Mouse (Mus musculus) left cerebral cortex, postnatal 36 days (tissue): Measurements from ENCODE around the gene Eif4e. TPM values are rescaled to one million over a fixed set of nuclear protein-coding genes. Genes with fewer than 3 reads are reported as not detected.
A peak's percentile ranks its signal among the peaks of the same experiment; 100 is the strongest.

ENCODE experiments used
- DNase-seq, 2 experiments: peaks; one replicate each; pipeline ENCODE4 v3.0.0; 2021 to 2022; ENCODE audit warnings: low spot score in 2 of 2, mixed read lengths in 1 of 2
- intact Hi-C: fragments of 180-260 bp; cut with DNase I; formaldehyde crosslinking; loops from one replicate; pipeline ENCODE4 v1.15.1; 2025
- total RNA-seq, 2 experiments: library from RNA; stranded (reverse); gene quantifications; 2 replicates each; pipeline ENCODE4 v1.2.3; 2021

Gene Eif4e
- 100 to 1,000 TPM; 175 to 183 TPM for total RNA-seq

DNA sequence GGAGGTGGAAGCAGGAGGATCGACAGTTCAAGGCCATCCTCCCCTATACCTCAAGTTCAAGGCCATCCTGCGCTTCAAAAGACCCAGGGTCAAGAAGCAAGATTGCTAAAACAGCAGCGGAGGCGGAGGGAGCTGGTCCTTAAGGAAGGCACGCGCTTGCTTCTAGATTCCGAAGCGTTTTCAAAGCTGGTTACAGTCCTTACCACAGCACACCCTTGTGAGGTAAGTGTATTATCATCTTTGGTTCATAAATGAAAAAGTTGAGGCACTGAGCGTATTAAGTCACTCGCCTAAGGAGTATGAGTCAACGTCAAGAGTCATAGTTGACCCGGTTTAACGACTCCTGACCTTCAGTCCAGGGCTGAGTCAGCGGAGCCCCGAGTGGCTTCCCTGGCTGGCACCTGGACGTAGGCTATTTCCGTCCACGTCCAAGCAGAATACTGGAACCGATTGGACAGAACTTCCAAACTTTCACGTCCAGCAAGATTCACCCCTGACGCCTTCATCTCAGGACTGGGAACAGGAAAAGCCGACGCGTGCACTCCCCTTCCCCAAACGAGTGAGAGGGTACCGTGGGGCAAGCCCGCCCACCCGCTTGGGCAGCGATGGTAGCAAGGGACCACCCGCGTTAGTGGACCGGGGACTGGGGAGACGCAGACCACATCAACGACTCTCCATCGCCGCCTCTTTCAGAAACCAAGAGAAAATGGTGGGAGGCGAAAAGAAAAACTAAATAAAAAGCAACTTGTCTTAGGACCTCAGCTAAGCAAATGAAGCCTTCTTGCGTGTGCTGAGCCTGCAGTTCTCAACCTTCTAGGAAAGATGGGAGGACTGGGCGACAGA lies at the start of gene Eif4e:
TSS of gene Eif4e (plus strand) at position 107 of the 843 bp plus-strand sequence.
- peak in 1 of 2 experiments; percentile 12 for DNase-seq
- intact Hi-C loops: loop anchor here (5.0 kb wide), 2 partner anchors 39 to 216 kb away; partner anchors contain the start of genes Metap1 and Tspan5

DNA sequence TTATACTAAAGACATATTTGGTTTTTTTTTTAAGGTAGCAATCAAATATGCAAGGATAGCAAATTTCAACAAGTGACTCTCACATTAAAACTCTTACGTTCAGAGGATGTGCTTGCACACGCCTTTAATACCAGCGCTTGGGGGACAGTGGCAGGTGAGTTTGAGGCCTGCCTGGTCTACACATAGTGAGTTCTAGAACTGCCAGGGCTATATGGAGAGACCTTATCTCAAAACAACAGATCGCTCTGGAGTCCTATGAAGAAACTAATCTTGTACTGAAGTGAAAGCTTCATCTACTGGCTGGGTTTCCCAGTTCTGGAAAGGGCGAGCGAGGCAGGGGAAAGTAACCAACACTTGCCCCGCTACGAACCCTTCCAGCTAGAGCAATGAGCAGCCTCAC lies 46.5 kb upstream of the Eif4e start:
- DNase-seq: no peak
- intact Hi-C loops: no loop called here

DNA sequence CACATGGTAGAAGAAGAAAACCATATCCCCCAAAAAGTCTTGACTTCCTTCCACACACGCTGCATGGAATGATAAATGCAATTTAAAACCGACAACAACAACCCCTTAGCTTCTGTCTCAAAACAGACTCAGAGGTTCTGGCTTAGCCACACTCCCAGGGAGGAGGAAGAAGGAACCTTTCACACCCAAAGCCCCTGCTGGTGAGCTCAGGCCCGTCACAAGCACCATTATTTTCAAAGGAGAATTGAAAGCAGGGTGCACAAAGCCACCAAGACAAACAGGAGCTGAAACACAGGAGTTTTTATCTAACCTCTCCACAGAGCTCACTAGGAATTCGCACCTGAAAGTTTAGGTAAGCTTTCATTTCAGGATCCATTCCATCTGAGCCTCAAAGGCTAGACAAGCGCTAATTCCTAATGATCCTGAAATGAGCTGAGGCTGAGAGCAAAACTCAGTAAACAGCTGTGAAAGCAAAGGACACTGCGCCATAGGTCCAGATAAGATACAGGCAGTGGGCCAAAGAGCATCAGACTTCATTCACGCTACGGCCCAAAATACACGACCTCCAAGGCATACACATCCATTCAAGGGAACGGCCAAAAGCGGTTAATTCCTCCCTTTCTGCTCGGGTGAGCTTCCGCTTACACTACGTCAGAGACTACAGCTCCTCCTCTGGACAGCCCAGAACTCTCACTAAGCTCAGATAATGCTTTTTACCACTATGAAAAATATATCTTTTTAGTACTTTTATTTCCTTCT lies 44.3 kb upstream of the Eif4e start:
- intact Hi-C loops: loop anchor here (10.0 kb wide), 1 partner anchor 723 kb away; the partner anchor contains the start of gene Stpg2
- no peak for DNase-seq

- intact Hi-C loops: loop anchor here (10.0 kb wide), 1 partner anchor 722 kb away; the partner anchor contains the start of gene Stpg2
- no peak for DNase-seq
Observed at GRCm38 (mm10) chr3:138483240-138483639, 42.7 kb upstream of the Eif4e start.

- intact Hi-C loops: loop anchor here (5.0 to 10.0 kb wide), 3 partner anchors 39 to 716 kb away; partner anchors contain the start of genes Eif4e, Stpg2 and Tspan5
- DNase-seq: no peak
Observed at GRCm38 (mm10) chr3:138488584-138489326, 37.2 kb upstream of the Eif4e start.

GRCm38 (mm10) chr3:138489327-138490033 lies 36.5 kb upstream of the Eif4e start, which contains the start of gene Metap1:
Gene Metap1 (minus strand): TSS chr3:138489515.
- intact Hi-C loops: loop anchor here (5.0 to 10.0 kb wide), 3 partner anchors 38 to 715 kb away; partner anchors contain the start of genes Eif4e, Stpg2 and Tspan5

GRCm38 (mm10) chr3:138490034-138490337 lies 36.0 kb upstream of the Eif4e start:
- no peak for DNase-seq
- intact Hi-C loops: no loop called here

More at GRCm38 (mm10) chr3:138489327-138490033, 36.5 kb upstream of the Eif4e start, which contains the start of gene Metap1:
- DNase-seq: peak; percentile 93 to 95

DNA sequence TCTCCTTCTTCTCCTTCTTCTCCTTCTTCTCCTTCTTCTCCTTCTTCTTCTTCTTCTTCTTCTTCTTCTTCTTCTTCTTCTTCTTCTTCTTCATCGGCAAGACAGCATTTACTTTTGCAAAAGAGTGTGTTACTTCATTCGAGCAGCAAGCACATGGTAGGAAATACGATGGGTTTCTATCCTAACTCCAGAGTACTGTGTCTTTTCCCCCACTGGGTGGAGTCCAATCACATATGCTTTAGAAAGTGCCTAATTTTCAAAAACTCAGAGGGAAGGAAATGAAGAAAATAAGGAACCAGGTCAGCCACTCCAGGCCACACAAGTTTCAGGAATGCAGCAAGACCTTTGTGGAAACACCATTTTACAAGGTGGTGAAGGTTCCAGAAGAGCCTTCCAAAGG lies 32.3 kb upstream of the Eif4e start:
- no peak for DNase-seq
- intact Hi-C loops: no loop called here

GRCm38 (mm10) chr3:138494565-138494964 lies 31.4 kb upstream of the Eif4e start:
- no peak for DNase-seq
- intact Hi-C loops: no loop called here

DNA sequence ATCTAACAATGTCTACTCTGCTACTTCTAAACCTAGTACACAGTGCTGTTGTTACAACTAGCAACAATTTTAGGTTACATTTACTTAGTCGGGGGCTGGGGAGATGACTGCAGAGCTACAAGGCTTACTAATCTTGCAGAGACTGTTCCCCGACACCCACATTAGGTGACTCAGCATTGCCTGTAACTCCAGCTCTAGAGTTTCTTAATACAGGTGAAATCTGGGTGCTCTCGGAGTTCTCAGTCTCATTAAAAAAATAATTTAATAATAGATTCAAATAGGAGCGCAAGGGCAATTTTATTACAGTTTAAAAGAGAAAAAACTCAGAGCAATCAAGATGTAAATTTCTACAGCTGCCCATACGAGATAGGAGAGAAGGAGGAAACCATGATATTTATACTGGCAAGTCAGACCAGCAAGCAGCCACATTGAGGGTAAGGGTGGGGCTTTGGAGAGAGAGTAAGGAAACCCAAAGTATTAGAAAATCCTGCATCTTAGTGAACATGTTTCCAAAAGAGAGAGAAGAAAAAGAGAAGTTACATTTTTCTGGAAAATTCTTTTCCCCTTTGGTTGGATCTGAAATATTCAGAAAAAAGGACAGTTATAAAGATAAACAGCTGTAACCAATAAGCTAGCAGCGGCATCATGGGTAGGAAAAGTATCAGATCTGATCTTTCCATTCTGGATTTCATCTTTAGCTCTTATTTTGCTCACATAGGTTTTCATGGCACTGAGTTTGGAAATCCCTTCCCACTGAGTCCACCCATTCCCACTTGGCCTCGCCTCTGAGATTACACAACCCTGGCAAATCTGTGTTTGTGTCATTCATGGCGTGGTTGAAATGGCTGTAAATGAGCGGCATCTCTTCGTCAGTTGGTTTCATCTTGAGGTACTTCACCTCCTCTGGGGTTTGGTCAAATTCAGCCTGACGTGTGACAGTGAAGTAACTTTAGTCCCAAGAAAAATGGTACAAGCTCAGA lies 30.5 kb upstream of the Eif4e start:
- no peak for DNase-seq
- intact Hi-C loops: no loop called here

DNA sequence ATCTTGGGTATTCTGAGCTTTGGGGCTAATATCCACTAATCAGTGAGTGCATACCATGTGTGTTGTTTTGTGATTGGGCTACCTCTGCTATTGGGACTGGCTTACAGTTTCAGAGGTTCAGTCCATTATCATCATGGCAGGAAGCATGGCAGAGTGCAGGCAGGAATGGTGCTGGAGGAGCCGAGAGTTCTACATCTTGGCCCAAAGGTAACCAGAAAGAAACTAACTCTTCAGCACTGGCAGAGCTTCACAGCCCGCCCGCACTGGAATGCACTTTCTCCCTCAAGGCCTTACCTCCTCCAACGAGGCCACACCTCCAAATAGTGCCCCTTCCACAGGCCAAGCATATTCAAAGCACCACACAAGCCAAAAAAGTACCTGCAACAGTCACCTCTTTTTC lies 27.2 kb upstream of the Eif4e start:
- intact Hi-C loops: no loop called here
- no peak for DNase-seq

DNA sequence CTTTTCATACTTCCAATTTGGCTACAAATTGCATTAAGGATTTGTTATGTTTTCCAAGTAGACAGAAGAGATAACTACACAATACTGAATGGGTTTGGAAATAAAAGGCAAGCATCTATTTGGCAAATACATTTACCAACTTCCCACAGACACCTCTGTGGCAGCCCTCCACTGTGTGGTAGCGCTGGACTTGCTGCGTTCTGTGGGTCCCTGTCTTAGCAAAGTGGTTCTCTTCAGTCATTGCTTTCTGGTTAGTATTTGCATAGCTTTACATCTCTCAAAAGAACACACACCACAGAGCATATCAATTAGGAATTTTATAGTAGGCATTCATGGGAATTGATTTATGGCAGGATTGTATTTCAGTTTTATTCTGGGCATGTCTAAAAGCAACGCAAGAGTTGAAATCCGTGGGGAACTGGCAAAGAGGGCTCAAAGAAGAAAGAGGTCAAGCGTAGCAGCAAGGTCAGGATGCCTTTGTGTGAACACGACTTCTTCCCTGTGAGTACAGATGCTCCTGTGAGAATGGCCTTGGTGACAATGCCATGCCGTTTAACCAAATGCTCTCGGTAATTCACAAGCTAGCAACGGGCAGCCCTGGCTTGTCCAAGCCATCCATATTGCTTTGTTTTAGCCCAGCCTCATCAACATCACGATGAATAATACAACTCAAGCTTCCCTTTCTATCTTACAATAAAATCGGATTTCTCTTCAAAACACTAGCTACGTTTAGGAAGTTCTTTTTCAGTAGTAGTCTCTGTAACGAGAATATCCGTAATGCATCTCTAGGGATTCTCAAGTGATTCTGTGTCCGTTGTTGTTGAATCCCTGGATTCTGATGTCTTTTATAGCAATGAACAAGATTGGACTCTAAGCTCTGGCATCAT lies 25.9 kb upstream of the Eif4e start:
- intact Hi-C loops: no loop called here
- no peak for DNase-seq

DNA sequence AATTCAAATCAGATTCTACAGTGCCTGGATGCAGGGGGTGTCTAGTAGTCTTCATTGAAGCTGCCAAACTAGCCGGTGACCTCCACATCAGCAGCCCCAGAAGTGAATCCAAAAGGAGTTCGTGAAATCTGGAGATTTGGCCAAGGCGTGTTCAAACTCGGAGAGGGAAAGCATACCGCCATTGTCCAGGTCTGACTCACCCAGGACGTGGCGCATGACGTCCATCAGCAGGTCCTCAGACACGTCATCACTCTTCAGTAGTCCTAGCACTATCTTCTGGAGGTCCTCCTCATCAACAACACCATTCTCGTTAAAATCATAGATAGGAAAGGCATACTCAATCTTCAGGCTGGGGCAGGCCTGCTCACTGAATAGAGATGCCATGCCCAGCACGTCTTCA lies 22.2 kb upstream of the Eif4e start:
- intact Hi-C loops: no loop called here

GRCm38 (mm10) chr3:138506749-138507148 lies 19.2 kb upstream of the Eif4e start:
- intact Hi-C loops: no loop called here
- peak in 1 of 2 experiments; percentile 20 for DNase-seq

More for the DNA sequence above, 22.2 kb upstream of the Eif4e start:
- DNase-seq: no peak

GRCm38 (mm10) chr3:138509581-138509980 lies 16.4 kb upstream of the Eif4e start:
- intact Hi-C loops: no loop called here
- no peak for DNase-seq

DNA sequence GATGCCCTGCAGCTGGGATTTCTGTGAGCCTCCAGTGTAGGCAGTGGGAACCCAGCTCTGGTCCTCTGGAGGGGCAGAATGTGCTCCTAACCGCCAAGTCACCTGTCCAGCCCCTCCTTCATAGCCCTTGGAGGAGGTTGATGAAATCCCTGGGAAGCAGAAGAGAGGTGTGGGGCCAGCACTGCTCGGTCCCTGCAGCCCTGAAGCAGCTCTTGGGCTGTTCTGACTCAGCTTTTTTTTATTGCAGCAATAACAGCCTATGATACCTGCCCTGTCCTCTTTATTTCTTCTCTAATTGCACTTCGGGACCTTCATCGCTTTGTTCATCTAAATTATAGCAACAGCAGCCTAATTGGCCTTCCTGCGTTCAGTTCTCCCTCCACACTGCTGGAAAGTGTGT lies 15.5 kb upstream of the Eif4e start:
- no peak for DNase-seq
- intact Hi-C loops: no loop called here

DNA sequence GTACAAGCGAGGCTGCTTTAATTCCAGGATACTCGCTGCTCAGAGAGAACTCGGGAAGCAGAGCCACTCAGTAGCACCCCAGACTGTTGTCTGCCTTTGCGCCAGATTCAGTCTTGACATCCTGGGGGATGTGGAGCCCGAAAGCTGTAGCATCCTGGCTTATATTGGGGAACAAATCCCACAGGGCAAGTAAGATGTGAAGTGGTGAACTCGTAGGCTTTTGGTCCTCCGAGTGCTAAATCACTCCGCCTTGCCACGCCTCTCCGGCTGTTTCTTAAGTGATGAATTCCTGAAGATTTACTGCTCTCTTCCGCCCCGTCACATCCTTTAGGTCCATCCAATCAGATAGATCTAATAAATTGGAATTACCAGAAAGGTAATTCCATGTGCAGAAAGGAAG lies 12.7 kb upstream of the Eif4e start:
- DNase-seq: no peak
- intact Hi-C loops: no loop called here
